Mouse (Mus musculus) testis, adult 2 months (tissue): ENCODE measurements around the gene Psen2. TPM values are rescaled to one million over a fixed set of nuclear protein-coding genes. Genes with fewer than 3 reads are reported as not detected.

ENCODE experiments used
- H3K27ac ChIP-seq: fragments of 200-500 bp; 2 replicates; pipeline ENCODE4 v1.5.1; 2012; ENCODE audit warnings: low read depth, low read length; ENCODE audit not compliant: control insufficient read depth, insufficient read depth
- H3K27me3 ChIP-seq: fragments of 200-500 bp; 2 replicates; pipeline ENCODE4 v1.6.1; 2012; ENCODE audit warnings: mild to moderate bottlenecking, low read length, moderate library complexity; ENCODE audit not compliant: control insufficient read depth, insufficient read depth
- H3K36me3 ChIP-seq: fragments of 200-500 bp; 2 replicates; pipeline ENCODE4 v1.6.1; 2012; ENCODE audit warnings: mild to moderate bottlenecking, low read length; ENCODE audit not compliant: control insufficient read depth, insufficient read depth
- H3K4me1 ChIP-seq: fragments of 200-500 bp; 2 replicates; pipeline ENCODE4 v1.6.1; 2012; ENCODE audit warnings: low read length; ENCODE audit not compliant: control insufficient read depth, insufficient read depth
- H3K4me3 ChIP-seq: fragments of 200-500 bp; 2 replicates; pipeline ENCODE4 v1.5.1; 2012; ENCODE audit warnings: low read depth, mild to moderate bottlenecking, low read length, moderate library complexity, mixed read lengths; ENCODE audit not compliant: control insufficient read depth
- CTCF ChIP-seq: fragments of 200-500 bp; IDR thresholded peaks from 2 replicates; pipeline ENCODE4 v1.5.1; 2012; ENCODE audit warnings: low read depth, mild to moderate bottlenecking, inconsistent platforms, low read length, moderate library complexity; ENCODE audit not compliant: control insufficient read depth, insufficient read depth, insufficient replicate concordance
- POLR2A ChIP-seq: fragments of 200-500 bp; IDR thresholded peaks from 2 replicates; pipeline ENCODE4 v1.6.1; 2012; ENCODE audit warnings: low read depth, mild to moderate bottlenecking, inconsistent platforms, low read length, moderate library complexity; ENCODE audit not compliant: control insufficient read depth
- polyA plus RNA-seq: library from polyadenylated mRNA; depleted of rRNA; stranded (reverse); fragments of >200 nt; gene quantifications from 2 replicates; pipeline ENCODE4 v1.2.3, GENCODE M21; 2012

Gene Psen2
- polyA plus RNA-seq, 1 experiment: 8.8 TPM

- Histone ChIP-seq H3K27ac (peak overlapping the region; percentile 51), H3K4me3 (peak overlapping the region; percentile 89), H3K27me3 (no peaks in the 10 kb centered on the region), H3K4me1 (peaks cover 11% of the 10 kb centered on the region), H3K36me3 (no peaks in the 10 kb centered on the region)
- TF ChIP-seq CTCF (no peak), POLR2A (no peak)
These were observed 7.7 kb downstream of the Psen2 start for GRCm38 (mm10) chr1:180255294-180256117.

DNA sequence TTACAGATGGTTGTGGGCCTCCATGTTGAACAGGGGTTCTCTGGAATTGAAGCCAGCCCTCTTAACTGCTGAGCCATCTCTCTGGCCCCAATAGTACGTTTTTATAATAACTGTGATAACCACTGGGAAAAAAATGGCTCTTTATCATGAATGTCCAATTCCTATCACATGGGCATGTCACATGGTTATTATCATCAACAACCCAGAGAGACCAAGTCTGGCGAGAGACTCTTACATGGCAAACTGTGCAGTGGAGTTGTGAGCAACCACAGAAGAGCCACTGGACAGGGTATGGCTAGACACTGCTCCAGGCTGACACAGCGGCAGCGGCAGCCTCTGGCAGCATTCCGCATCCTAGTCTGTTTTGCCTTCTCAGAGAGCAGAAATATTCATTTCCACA is 8.9 kb downstream of the Psen2 start:
- peaks cover 19% of the 10 kb centered on the region for H3K4me1 ChIP-seq
- H3K4me3 ChIP-seq: no peak overlapping the region
- no peaks in the 10 kb centered on the region for H3K27me3 ChIP-seq
- H3K36me3 ChIP-seq: no peaks in the 10 kb centered on the region
- H3K27ac ChIP-seq: no peak overlapping the region
- no peak for TF ChIP-seq POLR2A
- no peak for TF ChIP-seq CTCF

DNA sequence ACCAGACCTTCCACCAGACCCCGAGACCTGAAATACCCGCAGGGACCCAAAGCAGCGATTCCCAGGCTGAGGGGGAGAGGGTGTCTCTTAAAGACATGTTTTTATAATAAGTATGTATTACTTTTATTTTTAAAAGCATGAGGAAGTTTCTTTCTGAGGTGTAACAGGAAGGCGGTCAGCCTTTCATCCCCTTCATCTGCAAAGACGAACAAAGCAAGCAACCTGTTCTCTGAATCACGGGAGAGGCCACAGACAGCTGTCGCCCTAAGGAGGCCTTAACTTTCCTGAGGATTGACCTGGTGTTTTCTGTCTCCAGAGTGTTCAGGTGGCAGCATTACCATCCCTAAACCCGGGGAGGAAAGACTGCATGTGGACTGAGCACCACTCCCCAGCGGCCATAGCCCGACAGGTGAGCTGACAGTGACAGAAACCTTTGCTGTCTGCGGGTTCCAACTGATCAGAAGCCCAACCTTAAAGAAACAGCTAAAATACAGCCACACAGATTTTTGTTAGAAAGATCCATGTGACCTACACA is 10.5 kb downstream of the Psen2 start:
- no peaks in the 10 kb centered on the region for H3K27me3 ChIP-seq

GRCm38 (mm10) chr1:180251176-180252048 is 11.8 kb downstream of the Psen2 start:
- Histone ChIP-seq H3K4me1 (peaks cover 19% of the 10 kb centered on the region), H3K36me3 (no peaks in the 10 kb centered on the region), H3K27ac (no peak overlapping the region), H3K27me3 (no peaks in the 10 kb centered on the region), H3K4me3 (no peak overlapping the region)
- TF ChIP-seq POLR2A (no peak), CTCF (no peak)

More for the DNA sequence above, 10.5 kb downstream of the Psen2 start:
- Histone ChIP-seq H3K27ac (no peak overlapping the region), H3K36me3 (no peaks in the 10 kb centered on the region), H3K4me3 (no peak overlapping the region), H3K4me1 (peaks cover 19% of the 10 kb centered on the region)
- no peak for TF ChIP-seq POLR2A
- no peak for TF ChIP-seq CTCF

DNA sequence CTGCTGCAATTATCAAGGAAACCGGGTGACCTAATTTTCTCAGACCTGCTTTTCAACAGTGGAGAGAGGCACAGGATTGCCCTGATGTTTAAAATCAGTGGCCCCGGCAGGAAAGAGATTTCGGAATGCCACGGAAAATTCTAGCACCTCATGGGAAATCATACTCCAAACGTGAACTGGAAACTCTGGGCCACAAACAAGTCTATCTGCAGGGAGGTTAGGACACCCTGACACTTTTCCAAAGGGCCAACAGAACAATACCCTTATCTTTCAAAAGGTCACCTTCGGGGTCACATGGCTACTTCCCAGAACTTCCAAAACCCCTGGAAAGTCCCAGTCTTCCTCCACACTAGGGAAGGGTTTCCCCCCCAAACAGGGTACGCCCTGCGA is 12.8 kb downstream of the Psen2 start:
- Histone ChIP-seq H3K4me3 (no peak overlapping the region), H3K4me1 (peaks cover 11% of the 10 kb centered on the region), H3K27me3 (no peaks in the 10 kb centered on the region), H3K27ac (no peak overlapping the region), H3K36me3 (no peaks in the 10 kb centered on the region)
- TF ChIP-seq CTCF: no peak
- no peak for TF ChIP-seq POLR2A

DNA sequence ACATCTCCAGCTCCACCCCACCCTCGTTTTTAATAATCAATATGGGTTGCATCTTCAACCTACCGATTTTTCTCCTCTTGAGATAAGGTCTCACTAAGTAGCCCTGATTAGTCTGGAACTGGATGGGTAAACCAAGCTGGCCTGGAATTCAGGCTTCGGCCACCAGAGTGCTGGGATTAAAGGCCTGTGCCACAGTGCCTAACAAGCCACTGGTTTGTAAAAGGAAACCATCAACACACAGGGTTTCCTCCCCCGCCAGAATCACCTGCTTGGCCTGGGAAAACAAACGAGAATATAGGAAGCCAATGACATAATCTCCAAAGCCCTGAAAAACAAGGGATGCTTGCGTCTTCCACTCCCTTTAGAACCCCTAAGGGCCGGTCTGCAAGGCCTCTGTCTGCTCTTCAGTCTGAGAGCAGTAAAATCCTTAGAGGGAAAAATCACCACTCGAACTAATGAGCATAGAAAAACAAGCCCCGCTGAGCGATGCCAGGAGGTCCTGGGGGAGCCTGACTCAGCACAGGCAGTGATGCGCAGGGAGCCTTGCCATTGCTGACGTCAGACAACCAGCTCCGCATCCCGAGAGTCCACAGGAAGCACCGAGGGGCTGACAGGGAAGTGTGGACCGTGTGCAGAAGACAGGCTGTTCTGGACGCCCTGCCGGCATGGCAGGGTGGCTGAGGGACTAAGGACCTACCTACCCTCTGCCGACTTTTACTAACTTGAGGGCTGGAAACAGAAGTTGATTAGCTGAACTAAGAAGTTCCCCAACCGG is 13.4 kb downstream of the Psen2 start:
- Histone ChIP-seq H3K27ac (no peak overlapping the region), H3K4me3 (no peak overlapping the region)
- no peak for TF ChIP-seq CTCF
- TF ChIP-seq POLR2A: no peak

More for the DNA sequence above, 13.4 kb downstream of the Psen2 start:
- Histone ChIP-seq H3K4me1 (peaks cover 8% of the 10 kb centered on the region), H3K27me3 (no peaks in the 10 kb centered on the region), H3K36me3 (no peaks in the 10 kb centered on the region)
